Mouse (Mus musculus): ENCODE measurements at regions not wholly inside any gene's neighbourhood (a gene's known extent, or its start where the extent isn't known, plus 50 kb on each side); places are given as distances from the start of the nearest gene placed in this dataset.

DNA sequence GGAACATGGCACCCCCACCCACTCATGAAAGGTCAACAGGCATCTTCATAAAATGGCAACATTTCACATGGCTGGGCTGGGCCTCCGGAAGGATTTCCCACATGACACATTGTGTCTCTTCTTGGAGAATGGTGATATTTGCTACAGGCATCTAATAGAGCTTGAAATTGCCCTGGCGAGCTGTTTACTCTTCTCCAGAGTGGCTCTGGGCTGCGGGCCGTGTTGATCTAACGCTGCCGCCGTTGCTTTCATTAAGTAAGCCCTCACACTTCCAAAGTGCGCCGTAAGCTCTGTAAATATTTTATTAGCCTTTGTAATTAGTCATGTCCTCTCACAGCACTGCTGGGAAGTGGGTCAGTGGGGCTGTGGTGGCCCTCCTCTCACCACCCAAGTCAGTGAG lies 164.4 kb upstream of the Ctnnb1 start:
- Histone ChIP-seq H3K27me3 (ENCODE audit: control insufficient read depth, insufficient read depth, low read depth, low read length) (no peaks in the 10 kb centered on the region), H3K9ac (ENCODE audit: low read length) (no peak overlapping the region), H3K4me2 (ENCODE audit: low read depth, low read length) (no peak overlapping the region), H3K4me1 (replicated peaks; ENCODE audit: control insufficient read depth, insufficient read depth, low read length) (peaks cover 25% of the 10 kb centered on the region), H3K27ac (ENCODE audit: low read length) (peak overlapping the region; percentile 69), H3K9me3 (ENCODE audit: control insufficient read depth, low read length) (no peaks in the 10 kb centered on the region), H3K4me3 (ENCODE audit: low read length) (no peak overlapping the region), H3K36me3 (ENCODE audit: control insufficient read depth, insufficient read depth, low read length) (no peaks in the 10 kb centered on the region)
- ATAC-seq (ENCODE audit: low read depth), result peak; percentile 67
- 39% methylated on average over 9 of the region's 9 CpGs for WGBS

DNA sequence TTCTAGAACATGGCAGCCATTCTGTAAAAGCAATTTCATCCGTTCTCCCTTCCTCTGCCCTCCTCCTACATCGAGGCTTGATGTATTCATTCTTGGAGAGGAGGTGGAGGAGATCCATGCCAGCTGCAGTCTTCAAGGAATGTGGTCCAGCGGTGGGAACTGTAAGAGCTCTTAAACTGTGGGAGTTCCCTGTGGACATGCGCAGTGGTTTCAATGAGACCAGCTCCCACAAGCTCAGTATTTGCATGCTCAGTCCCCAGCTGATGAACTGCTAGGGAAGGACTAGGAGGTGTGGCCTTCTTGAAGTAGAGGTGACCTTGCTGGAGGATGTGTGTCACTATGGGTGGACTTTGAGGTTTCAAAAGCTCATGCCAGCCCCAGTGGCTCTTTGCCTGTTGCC lies 163.7 kb upstream of the Ctnnb1 start:
- ATAC-seq (ENCODE audit: low read depth), result peak; percentile 68
- no peak overlapping the region for H3K4me2 ChIP-seq (ENCODE audit: low read depth, low read length)
- no peaks in the 10 kb centered on the region for H3K36me3 ChIP-seq (ENCODE audit: control insufficient read depth, insufficient read depth, low read length)
- no peaks in the 10 kb centered on the region for H3K9me3 ChIP-seq (ENCODE audit: control insufficient read depth, low read length)
- H3K27me3 ChIP-seq (ENCODE audit: control insufficient read depth, insufficient read depth, low read depth, low read length), result no peaks in the 10 kb centered on the region
- 30% methylated on average over 4 of the region's 4 CpGs for WGBS
- peak overlapping the region; percentile 69 for H3K27ac ChIP-seq (ENCODE audit: low read length)
- H3K4me1 ChIP-seq (replicated peaks; ENCODE audit: control insufficient read depth, insufficient read depth, low read length), result peaks cover 24% of the 10 kb centered on the region
- no peak overlapping the region for H3K9ac ChIP-seq (ENCODE audit: low read length)
- no peak overlapping the region for H3K4me3 ChIP-seq (ENCODE audit: low read length)

DNA sequence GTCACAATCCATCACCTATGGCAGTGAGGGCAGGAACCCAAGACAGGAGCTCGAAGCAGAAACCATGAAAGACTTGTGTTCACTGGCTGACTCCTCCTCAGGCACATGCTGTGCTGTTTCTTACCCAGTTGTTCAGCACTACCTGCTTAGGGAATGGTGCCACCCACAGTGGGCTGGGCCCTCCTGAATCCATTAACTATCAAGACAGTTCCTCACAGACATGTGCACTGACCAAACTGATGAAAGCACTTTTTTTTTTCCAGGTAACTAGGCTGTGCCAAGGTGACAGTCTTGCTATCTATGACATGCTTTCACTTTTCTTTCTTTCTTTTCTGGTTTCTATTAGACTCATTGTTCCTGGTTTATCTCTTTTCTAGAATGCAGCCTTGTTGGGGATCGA lies 162.1 kb upstream of the Ctnnb1 start:
- H3K9ac ChIP-seq (ENCODE audit: low read length), result no peak overlapping the region
- H3K4me2 ChIP-seq (ENCODE audit: low read depth, low read length), result no peak overlapping the region
- H3K4me1 ChIP-seq (replicated peaks; ENCODE audit: control insufficient read depth, insufficient read depth, low read length), result peaks cover 32% of the 10 kb centered on the region
- no peaks in the 10 kb centered on the region for H3K27me3 ChIP-seq (ENCODE audit: control insufficient read depth, insufficient read depth, low read depth, low read length)
- ATAC-seq (ENCODE audit: low read depth), result no peak
- no peaks in the 10 kb centered on the region for H3K36me3 ChIP-seq (ENCODE audit: control insufficient read depth, insufficient read depth, low read length)
- WGBS, result 60% methylated on average over 2 of the region's 2 CpGs
- no peak overlapping the region for H3K4me3 ChIP-seq (ENCODE audit: low read length)
- no peaks in the 10 kb centered on the region for H3K9me3 ChIP-seq (ENCODE audit: control insufficient read depth, low read length)
- H3K27ac ChIP-seq (ENCODE audit: low read length), result no peak overlapping the region

DNA sequence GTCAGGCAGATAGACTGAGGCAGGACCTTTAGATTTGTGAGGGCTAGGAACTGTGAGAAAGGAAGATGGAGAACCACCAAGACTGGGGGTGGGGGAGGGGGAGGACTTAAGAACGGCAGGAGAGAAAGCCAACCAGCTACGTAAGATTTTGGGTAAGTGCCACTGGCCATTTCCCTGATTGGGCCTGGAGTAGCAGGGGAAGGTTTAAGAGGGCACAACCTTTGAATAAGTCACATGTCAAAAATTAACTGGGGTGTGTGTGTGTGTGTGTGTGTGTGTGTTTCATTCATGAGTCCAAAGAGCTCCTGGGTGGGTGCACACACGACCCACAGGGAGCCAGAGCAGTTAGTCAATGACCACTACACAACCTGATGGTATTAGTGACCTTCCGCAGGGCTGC lies 161.6 kb upstream of the Ctnnb1 start:
- Histone ChIP-seq H3K27me3 (ENCODE audit: control insufficient read depth, insufficient read depth, low read depth, low read length) (no peaks in the 10 kb centered on the region), H3K4me2 (ENCODE audit: low read depth, low read length) (no peak overlapping the region), H3K9me3 (ENCODE audit: control insufficient read depth, low read length) (no peaks in the 10 kb centered on the region), H3K4me1 (replicated peaks; ENCODE audit: control insufficient read depth, insufficient read depth, low read length) (peaks cover 36% of the 10 kb centered on the region), H3K27ac (ENCODE audit: low read length) (no peak overlapping the region), H3K36me3 (ENCODE audit: control insufficient read depth, insufficient read depth, low read length) (no peaks in the 10 kb centered on the region), H3K9ac (ENCODE audit: low read length) (no peak overlapping the region), H3K4me3 (ENCODE audit: low read length) (no peak overlapping the region)
- 78% methylated on average over 4 of the region's 4 CpGs for WGBS
- ATAC-seq (ENCODE audit: low read depth), result no peak

DNA sequence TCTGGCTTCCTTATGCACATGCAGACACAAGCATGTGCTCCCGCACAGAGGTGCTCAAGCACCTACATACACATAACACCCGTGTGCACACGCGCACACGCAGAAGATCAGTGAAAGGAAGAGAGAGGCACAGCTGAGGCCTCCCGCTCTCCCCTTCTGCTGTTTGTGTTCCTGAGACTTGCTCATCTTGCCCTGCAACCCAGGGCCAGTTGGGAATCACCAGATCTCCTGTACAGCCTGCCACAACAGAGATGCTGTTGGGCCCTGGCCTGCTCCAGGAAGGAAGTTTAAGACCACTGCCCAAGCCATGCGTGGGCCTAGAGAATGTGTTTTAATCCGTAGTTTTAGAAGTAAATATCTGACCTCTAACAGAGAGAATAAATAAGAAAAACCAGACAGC lies 160.0 kb upstream of the Ctnnb1 start:
- H3K4me2 ChIP-seq (ENCODE audit: low read depth, low read length), result no peak overlapping the region
- no peak for ATAC-seq (ENCODE audit: low read depth)
- 70% methylated on average over 8 of the region's 8 CpGs for WGBS
- no peaks in the 10 kb centered on the region for H3K9me3 ChIP-seq (ENCODE audit: control insufficient read depth, low read length)
- no peak overlapping the region for H3K27ac ChIP-seq (ENCODE audit: low read length)
- no peaks in the 10 kb centered on the region for H3K36me3 ChIP-seq (ENCODE audit: control insufficient read depth, insufficient read depth, low read length)
- H3K4me3 ChIP-seq (ENCODE audit: low read length), result no peak overlapping the region
- H3K4me1 ChIP-seq (replicated peaks; ENCODE audit: control insufficient read depth, insufficient read depth, low read length), result peaks cover 34% of the 10 kb centered on the region
- H3K27me3 ChIP-seq (ENCODE audit: control insufficient read depth, insufficient read depth, low read depth, low read length), result no peaks in the 10 kb centered on the region
- no peak overlapping the region for H3K9ac ChIP-seq (ENCODE audit: low read length)

DNA sequence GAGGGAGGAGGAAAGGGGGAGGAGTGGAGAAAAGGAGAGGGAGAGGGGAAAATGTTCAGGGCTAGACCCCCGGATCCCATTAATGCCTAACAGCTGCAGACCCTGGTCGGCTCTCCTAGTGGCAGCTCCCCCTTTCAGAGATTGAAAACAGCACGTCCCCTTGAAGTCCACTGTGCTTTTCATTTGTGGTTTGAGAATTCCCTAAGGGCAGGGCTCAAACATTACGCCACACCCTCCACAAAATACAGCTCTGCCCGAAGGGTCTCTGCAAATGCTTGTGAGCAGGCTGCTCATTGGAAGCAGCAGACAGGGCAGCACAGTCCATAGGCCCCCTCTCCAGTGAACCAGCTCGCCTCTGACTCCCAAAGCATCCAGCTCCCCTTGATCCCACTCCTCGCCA lies 159.3 kb upstream of the Ctnnb1 start:
- WGBS, result 34% methylated on average over 7 of the region's 7 CpGs
- H3K4me1 ChIP-seq (replicated peaks; ENCODE audit: control insufficient read depth, insufficient read depth, low read length), result peaks cover 27% of the 10 kb centered on the region
- H3K27me3 ChIP-seq (ENCODE audit: control insufficient read depth, insufficient read depth, low read depth, low read length), result no peaks in the 10 kb centered on the region
- no peak overlapping the region for H3K4me3 ChIP-seq (ENCODE audit: low read length)
- H3K9me3 ChIP-seq (ENCODE audit: control insufficient read depth, low read length), result no peaks in the 10 kb centered on the region
- H3K27ac ChIP-seq (ENCODE audit: low read length), result no peak overlapping the region
- no peak overlapping the region for H3K4me2 ChIP-seq (ENCODE audit: low read depth, low read length)
- no peaks in the 10 kb centered on the region for H3K36me3 ChIP-seq (ENCODE audit: control insufficient read depth, insufficient read depth, low read length)
- no peak overlapping the region for H3K9ac ChIP-seq (ENCODE audit: low read length)
- ATAC-seq (ENCODE audit: low read depth), result no peak

DNA sequence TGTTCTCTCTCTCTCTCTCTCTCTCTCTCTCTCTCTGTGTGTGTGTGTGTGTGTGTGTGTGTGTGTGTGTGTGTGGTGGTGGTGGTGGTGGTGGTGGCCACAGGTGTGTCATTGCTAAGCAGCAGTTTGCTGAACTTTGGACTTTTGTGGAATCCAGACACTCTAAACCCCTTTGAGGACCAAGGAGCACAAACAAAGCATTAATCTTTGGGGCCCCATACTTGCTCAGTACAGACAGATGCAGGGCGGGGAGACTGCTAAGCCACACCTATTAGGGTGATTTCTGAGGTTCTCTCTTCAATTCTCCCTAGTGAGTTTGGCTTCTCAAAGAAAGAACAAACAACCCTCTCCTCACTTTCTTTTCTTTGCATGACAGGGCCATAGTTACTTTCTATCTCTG lies 158.1 kb upstream of the Ctnnb1 start:
- Histone ChIP-seq H3K27me3 (ENCODE audit: control insufficient read depth, insufficient read depth, low read depth, low read length) (no peaks in the 10 kb centered on the region), H3K4me3 (ENCODE audit: low read length) (no peak overlapping the region), H3K9ac (ENCODE audit: low read length) (no peak overlapping the region), H3K9me3 (ENCODE audit: control insufficient read depth, low read length) (no peaks in the 10 kb centered on the region), H3K4me2 (ENCODE audit: low read depth, low read length) (no peak overlapping the region), H3K4me1 (replicated peaks; ENCODE audit: control insufficient read depth, insufficient read depth, low read length) (peaks cover 23% of the 10 kb centered on the region), H3K36me3 (ENCODE audit: control insufficient read depth, insufficient read depth, low read length) (no peaks in the 10 kb centered on the region), H3K27ac (ENCODE audit: low read length) (no peak overlapping the region)
- no peak for ATAC-seq (ENCODE audit: low read depth)
- 30% methylated on average over 1 of the region's 1 CpGs for WGBS

DNA sequence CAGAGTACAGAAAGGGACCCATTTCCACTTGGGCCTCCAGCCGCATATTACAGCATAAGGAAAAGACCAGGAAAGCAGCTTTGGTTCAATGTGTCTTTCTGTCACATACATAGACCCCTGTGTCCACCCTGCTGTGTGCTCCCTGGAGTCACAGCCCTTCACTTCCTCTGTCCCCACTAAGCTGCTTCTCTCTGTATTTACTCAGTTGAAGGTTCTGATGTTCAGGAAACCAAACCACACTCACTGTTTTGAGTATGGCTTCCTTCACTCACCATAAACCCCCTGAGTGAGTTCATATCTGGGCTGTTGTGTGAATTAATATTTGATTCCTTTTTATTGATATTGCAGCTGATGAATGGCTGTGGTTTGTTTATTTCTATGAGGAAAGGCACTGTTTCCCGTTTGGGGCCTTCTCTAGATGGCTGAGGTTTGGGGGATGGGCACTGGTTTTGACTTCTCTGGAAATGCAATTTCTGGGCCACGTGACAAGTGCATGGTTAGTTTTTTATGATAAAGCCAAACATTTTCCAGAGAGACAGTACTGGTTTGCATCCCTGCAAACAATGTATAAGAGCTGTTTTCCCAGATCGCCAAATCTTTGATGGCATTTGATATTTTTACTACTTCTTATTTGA lies 157.0 kb upstream of the Ctnnb1 start:
- no peak overlapping the region for H3K9ac ChIP-seq (ENCODE audit: low read length)
- no peaks in the 10 kb centered on the region for H3K36me3 ChIP-seq (ENCODE audit: control insufficient read depth, insufficient read depth, low read length)
- H3K4me3 ChIP-seq (ENCODE audit: low read length), result no peak overlapping the region
- no peaks in the 10 kb centered on the region for H3K27me3 ChIP-seq (ENCODE audit: control insufficient read depth, insufficient read depth, low read depth, low read length)
- H3K9me3 ChIP-seq (ENCODE audit: control insufficient read depth, low read length), result no peaks in the 10 kb centered on the region
- 46% methylated on average over 4 of the region's 4 CpGs for WGBS
- peaks cover 34% of the 10 kb centered on the region for H3K4me1 ChIP-seq (replicated peaks; ENCODE audit: control insufficient read depth, insufficient read depth, low read length)
- peak overlapping the region; percentile 51 for H3K27ac ChIP-seq (ENCODE audit: low read length)
- no peak for ATAC-seq (ENCODE audit: low read depth)
- no peak overlapping the region for H3K4me2 ChIP-seq (ENCODE audit: low read depth, low read length)

DNA sequence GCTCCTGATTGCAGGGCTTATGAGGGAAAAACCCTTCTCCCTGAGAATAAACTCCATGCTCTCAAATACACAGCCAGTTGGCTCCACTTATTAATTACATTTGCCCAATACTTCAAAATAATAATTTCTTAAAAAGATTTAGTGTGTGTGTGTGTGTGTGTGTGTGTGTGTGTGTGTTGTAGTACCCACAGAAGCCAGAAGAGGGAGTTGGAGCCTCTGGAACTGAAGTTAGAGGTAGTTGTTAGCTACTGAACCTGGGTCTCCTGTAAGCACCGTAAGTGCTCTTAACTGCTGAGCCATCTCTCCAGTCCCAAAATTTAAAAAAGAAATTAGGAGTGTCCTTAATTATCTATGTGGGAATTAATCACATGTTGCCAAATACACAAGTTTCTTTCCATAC lies 154.8 kb upstream of the Ctnnb1 start:
- no peak overlapping the region for H3K9ac ChIP-seq (ENCODE audit: low read length)
- H3K4me1 ChIP-seq (replicated peaks; ENCODE audit: control insufficient read depth, insufficient read depth, low read length), result peaks cover 38% of the 10 kb centered on the region
- H3K4me2 ChIP-seq (ENCODE audit: low read depth, low read length), result no peak overlapping the region
- H3K27me3 ChIP-seq (ENCODE audit: control insufficient read depth, insufficient read depth, low read depth, low read length), result no peaks in the 10 kb centered on the region
- no peaks in the 10 kb centered on the region for H3K36me3 ChIP-seq (ENCODE audit: control insufficient read depth, insufficient read depth, low read length)
- whole genome bisulfite sequencing, result 84% methylated on average over 1 of the region's 1 CpGs
- no peak for ATAC-seq (ENCODE audit: low read depth)
- no peak overlapping the region for H3K27ac ChIP-seq (ENCODE audit: low read length)
- H3K9me3 ChIP-seq (ENCODE audit: control insufficient read depth, low read length), result no peaks in the 10 kb centered on the region
- H3K4me3 ChIP-seq (ENCODE audit: low read length), result no peak overlapping the region

DNA sequence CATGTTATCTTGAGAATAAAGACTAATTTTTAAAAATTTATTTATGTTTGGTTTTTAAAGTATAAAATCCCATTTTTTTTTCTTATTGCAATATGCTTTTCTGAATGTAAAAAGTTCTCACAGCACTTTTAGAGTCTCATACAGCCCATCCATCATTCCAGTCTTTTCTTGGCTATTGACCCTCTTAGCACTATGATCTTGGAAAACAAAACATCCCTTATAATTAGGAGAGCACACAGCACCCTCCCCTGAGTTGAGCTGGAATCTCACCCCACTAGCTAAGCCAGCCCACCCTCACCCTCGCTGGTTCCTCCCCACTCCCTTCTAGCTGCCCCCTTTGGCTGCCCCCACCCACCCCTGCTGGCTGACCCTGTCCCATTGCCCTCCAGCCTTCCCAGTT lies 154.2 kb upstream of the Ctnnb1 start:
- Histone ChIP-seq H3K27ac (ENCODE audit: low read length) (no peak overlapping the region), H3K9me3 (ENCODE audit: control insufficient read depth, low read length) (no peaks in the 10 kb centered on the region), H3K4me1 (replicated peaks; ENCODE audit: control insufficient read depth, insufficient read depth, low read length) (peaks cover 35% of the 10 kb centered on the region), H3K36me3 (ENCODE audit: control insufficient read depth, insufficient read depth, low read length) (no peaks in the 10 kb centered on the region), H3K27me3 (ENCODE audit: control insufficient read depth, insufficient read depth, low read depth, low read length) (no peaks in the 10 kb centered on the region), H3K9ac (ENCODE audit: low read length) (no peak overlapping the region), H3K4me2 (ENCODE audit: low read depth, low read length) (no peak overlapping the region), H3K4me3 (ENCODE audit: low read length) (no peak overlapping the region)
- WGBS, result 0% methylated on average over 1 of the region's 1 CpGs
- peak; percentile 42 for ATAC-seq (ENCODE audit: low read depth)
